Mouse (Mus musculus) C2C12 (cell line): ENCODE measurements at regions not wholly inside any gene's neighbourhood (a gene's known extent, or its start where the extent isn't known, plus 50 kb on each side); places are given as distances from the start of the nearest gene placed in this dataset.

Source experiments
- CTCF ChIP-seq: IDR thresholded peaks from one replicate; pipeline ENCODE4 v1.5.1; 2011; ENCODE audit not compliant: control insufficient read depth, insufficient read depth, insufficient read length
- MYOD1 ChIP-seq: IDR thresholded peaks from one replicate; pipeline ENCODE4 v1.6.1; 2011; ENCODE audit warnings: low read depth; ENCODE audit not compliant: control insufficient read depth, insufficient read length
- MYOG ChIP-seq: IDR thresholded peaks from one replicate; pipeline ENCODE4 v1.6.1; 2011; ENCODE audit not compliant: control insufficient read depth, insufficient read length; ENCODE audit errors: extremely low read depth

GRCm38 (mm10) chr13:11331991-11332390 lies 774.8 kb downstream of the Ryr2 start:
- TF ChIP-seq CTCF: no peak
- no peak for TF ChIP-seq MYOD1
- no peak for TF ChIP-seq MYOG
